Mouse (Mus musculus): ENCODE data around the gene Cep131. TPM values are rescaled to one million over a fixed set of nuclear protein-coding genes. Genes with fewer than 3 reads are reported as not detected.

Gene Cep131
- polyA plus RNA-seq, 1 experiment: 10.4 TPM

GRCm38 (mm10) chr11:120055953-120056732 is 30.5 kb downstream of the Cep131 start:
- no peak for TF ChIP-seq FLI1 (IDR thresholded peaks at IDR 0.05; ENCODE audit: low read length)
- no peak for TF ChIP-seq GATA1 (IDR thresholded peaks at IDR 0.05; ENCODE audit: borderline replicate concordance, low read length)
- Histone ChIP-seq H3K36me3 (replicated peaks; ENCODE audit: low read length) (no peaks in the 10 kb centered on the region), H3K27me3 (replicated peaks) (peaks cover 67% of the 10 kb centered on the region), H3K4me3 (replicated peaks) (no peak overlapping the region), H3K4me1 (peaks cover 56% of the 10 kb centered on the region), H3K9me3 (no peaks in the 10 kb centered on the region)

DNA sequence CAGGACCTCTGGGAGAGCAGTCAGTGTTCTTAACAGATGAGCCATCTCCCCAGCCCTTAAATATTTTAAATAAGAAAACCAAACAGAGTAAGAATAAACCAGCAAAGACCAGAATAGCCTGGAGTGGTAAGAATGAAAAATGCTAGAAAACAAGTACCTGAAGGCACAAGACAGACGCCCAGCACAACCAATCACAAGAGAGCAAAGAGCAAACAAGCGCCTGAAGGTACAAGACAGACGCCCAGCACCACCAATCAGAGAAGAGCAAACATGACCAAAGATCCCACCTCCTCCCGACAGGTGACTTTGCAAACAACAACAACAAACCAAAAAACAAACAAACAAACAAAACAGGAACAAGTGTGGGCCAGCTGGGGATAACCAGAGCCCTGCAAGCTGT is 32.8 kb downstream of the Cep131 start:
- TF ChIP-seq GATA1 (IDR thresholded peaks at IDR 0.05; ENCODE audit: borderline replicate concordance, low read length) (no peak), FLI1 (IDR thresholded peaks at IDR 0.05; ENCODE audit: low read length) (no peak)
- Histone ChIP-seq H3K4me3 (replicated peaks) (no peak overlapping the region), H3K4me1 (peaks cover 51% of the 10 kb centered on the region), H3K27me3 (replicated peaks) (peaks cover 64% of the 10 kb centered on the region), H3K36me3 (replicated peaks; ENCODE audit: low read length) (no peaks in the 10 kb centered on the region), H3K9me3 (no peaks in the 10 kb centered on the region)

- Histone ChIP-seq H3K4me3 (replicated peaks) (no peak overlapping the region), H3K36me3 (replicated peaks; ENCODE audit: low read length) (no peaks in the 10 kb centered on the region), H3K4me1 (peaks cover 56% of the 10 kb centered on the region), H3K9me3 (no peaks in the 10 kb centered on the region), H3K27me3 (replicated peaks) (peaks cover 69% of the 10 kb centered on the region)
- no peak for TF ChIP-seq GATA1 (IDR thresholded peaks at IDR 0.05; ENCODE audit: borderline replicate concordance, low read length)
- TF ChIP-seq FLI1 (IDR thresholded peaks at IDR 0.05; ENCODE audit: low read length): no peak
These were observed 34.4 kb downstream of the Cep131 start for GRCm38 (mm10) chr11:120052274-120052673.

DNA sequence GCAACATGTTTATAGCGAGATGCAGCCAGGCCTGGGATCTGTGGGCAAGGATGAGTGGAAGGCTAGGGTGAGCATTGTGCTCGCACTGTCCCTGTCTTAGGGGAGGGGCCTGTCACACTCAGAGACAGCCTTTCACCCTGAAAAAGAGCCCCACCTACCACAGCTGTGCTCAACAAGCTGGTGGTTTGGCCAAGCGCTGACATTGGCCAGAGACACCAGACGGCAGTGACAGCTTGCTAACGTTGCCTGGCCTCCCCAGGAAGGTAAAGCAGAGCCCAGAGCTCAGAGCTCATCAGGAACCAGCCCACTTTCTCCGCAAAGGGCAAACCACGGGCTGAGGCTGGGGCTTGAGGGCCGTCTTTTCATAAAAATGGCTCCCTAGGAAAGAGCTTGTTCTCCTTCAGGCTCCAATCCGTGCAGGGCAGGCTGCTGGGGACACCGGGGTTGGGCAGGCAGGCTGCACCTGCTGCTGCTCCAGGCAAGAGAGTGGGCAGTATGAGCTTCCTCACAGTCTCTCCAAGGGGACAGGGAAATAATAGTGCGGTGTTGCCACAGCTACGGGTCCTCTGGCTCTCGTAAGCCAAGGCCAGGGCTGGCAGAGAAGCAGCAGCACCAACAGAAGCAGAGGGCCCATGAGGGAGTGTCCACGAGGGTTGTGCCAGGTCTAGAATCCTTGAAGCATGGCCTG is 35.4 kb downstream of the Cep131 start:
- no peaks in the 10 kb centered on the region for H3K36me3 ChIP-seq (replicated peaks; ENCODE audit: low read length)
- peaks cover 71% of the 10 kb centered on the region for H3K27me3 ChIP-seq (replicated peaks)
- no peaks in the 10 kb centered on the region for H3K9me3 ChIP-seq
- no peak for TF ChIP-seq FLI1 (IDR thresholded peaks at IDR 0.05; ENCODE audit: low read length)
- TF ChIP-seq GATA1 (IDR thresholded peaks at IDR 0.05; ENCODE audit: borderline replicate concordance, low read length): no peak
- no peak overlapping the region for H3K4me3 ChIP-seq (replicated peaks)
- H3K4me1 ChIP-seq: peaks cover 57% of the 10 kb centered on the region

- no peaks in the 10 kb centered on the region for H3K36me3 ChIP-seq (replicated peaks; ENCODE audit: low read length)
- no peak overlapping the region for H3K4me3 ChIP-seq (replicated peaks)
- peaks cover 53% of the 10 kb centered on the region for H3K4me1 ChIP-seq
- TF ChIP-seq GATA1 (IDR thresholded peaks at IDR 0.05; ENCODE audit: borderline replicate concordance, low read length): no peak
- TF ChIP-seq FLI1 (IDR thresholded peaks at IDR 0.05; ENCODE audit: low read length): no peak
- peaks cover 84% of the 10 kb centered on the region for H3K27me3 ChIP-seq (replicated peaks)
- H3K9me3 ChIP-seq: no peaks in the 10 kb centered on the region
These were observed 37.6 kb downstream of the Cep131 start for GRCm38 (mm10) chr11:120049067-120049466.

GRCm38 (mm10) chr11:120048252-120048556 is 38.4 kb downstream of the Cep131 start:
- TF ChIP-seq FLI1 (IDR thresholded peaks at IDR 0.05; ENCODE audit: low read length): no peak
- no peak for TF ChIP-seq GATA1 (IDR thresholded peaks at IDR 0.05; ENCODE audit: borderline replicate concordance, low read length)
- Histone ChIP-seq H3K9me3 (no peaks in the 10 kb centered on the region), H3K27me3 (replicated peaks) (peaks cover 88% of the 10 kb centered on the region), H3K4me3 (replicated peaks) (no peak overlapping the region), H3K36me3 (replicated peaks; ENCODE audit: low read length) (no peaks in the 10 kb centered on the region), H3K4me1 (peaks cover 61% of the 10 kb centered on the region)

- TF ChIP-seq GATA1 (IDR thresholded peaks at IDR 0.05; ENCODE audit: borderline replicate concordance, low read length) (no peak), FLI1 (IDR thresholded peaks at IDR 0.05; ENCODE audit: low read length) (no peak)
- H3K36me3 ChIP-seq (replicated peaks; ENCODE audit: low read length): no peaks in the 10 kb centered on the region
- H3K4me3 ChIP-seq (replicated peaks): peak overlapping the region; percentile 51
- H3K27me3 ChIP-seq (replicated peaks): peaks cover 83% of the 10 kb centered on the region
- H3K9me3 ChIP-seq: no peaks in the 10 kb centered on the region
- H3K4me1 ChIP-seq: peaks cover 66% of the 10 kb centered on the region
These were observed 38.9 kb downstream of the Cep131 start for GRCm38 (mm10) chr11:120047531-120048251.

GRCm38 (mm10) chr11:120046553-120047191 is 40.0 kb downstream of the Cep131 start, which contains the start of gene Aatk:
Gene Aatk (minus strand): TSS chr11:120047167.
- Histone ChIP-seq H3K9me3 (no peaks in the 10 kb centered on the region), H3K4me1 (peaks cover 68% of the 10 kb centered on the region), H3K36me3 (replicated peaks; ENCODE audit: low read length) (no peaks in the 10 kb centered on the region), H3K4me3 (replicated peaks) (peak within 1 kb of the TSS; percentile 85), H3K27me3 (replicated peaks) (peaks cover 75% of the 10 kb centered on the region)
- TF ChIP-seq FLI1 (IDR thresholded peaks at IDR 0.05; ENCODE audit: low read length) (no peak), GATA1 (IDR thresholded peaks at IDR 0.05; ENCODE audit: borderline replicate concordance, low read length) (no peak)

- peaks cover 68% of the 10 kb centered on the region for H3K4me1 ChIP-seq
- no peak overlapping the region for H3K4me3 ChIP-seq (replicated peaks)
- no peaks in the 10 kb centered on the region for H3K36me3 ChIP-seq (replicated peaks; ENCODE audit: low read length)
- H3K27me3 ChIP-seq (replicated peaks): peaks cover 68% of the 10 kb centered on the region
- TF ChIP-seq GATA1 (IDR thresholded peaks at IDR 0.05; ENCODE audit: borderline replicate concordance, low read length): no peak
- no peak for TF ChIP-seq FLI1 (IDR thresholded peaks at IDR 0.05; ENCODE audit: low read length)
- H3K9me3 ChIP-seq: no peaks in the 10 kb centered on the region
These were observed 40.6 kb downstream of the Cep131 start for GRCm38 (mm10) chr11:120045839-120046552.

Measured in megakaryocyte, embryonic 14.5 days (primary cell).